Mouse (Mus musculus) monocyte, adult 2 months (primary cell): ENCODE measurements around the gene Otol1.

Experiments used
- DNase-seq, 2 experiments: peaks; one replicate each; pipeline ENCODE4 v3.0.0; 2022; ENCODE audit warnings: low spot score in 2 of 2, low read depth in 1 of 2

The Otol1 gene

DNA sequence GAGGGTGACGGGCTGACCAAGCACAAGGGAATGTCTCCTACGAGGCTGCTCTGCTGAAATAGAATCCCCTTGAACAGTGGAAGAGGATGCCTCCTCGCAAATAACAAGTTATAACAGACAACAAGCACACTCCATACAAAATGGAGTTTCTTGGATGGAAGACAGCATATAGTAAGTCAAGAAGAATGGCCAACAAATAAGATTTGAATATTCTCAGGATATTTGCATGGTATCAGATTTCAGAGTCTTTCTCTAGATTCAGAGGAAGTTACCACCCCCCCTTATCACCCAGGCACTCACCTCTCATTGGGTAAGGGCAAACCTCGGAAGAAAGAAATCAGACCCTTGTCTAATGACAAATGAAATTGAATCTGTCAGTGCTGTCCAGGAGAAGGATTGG is at the start of gene Otol1:
Gene Otol1 (plus strand): TSS at position 301 of the 400 bp plus-strand sequence.
- no peak for DNase-seq

DNA sequence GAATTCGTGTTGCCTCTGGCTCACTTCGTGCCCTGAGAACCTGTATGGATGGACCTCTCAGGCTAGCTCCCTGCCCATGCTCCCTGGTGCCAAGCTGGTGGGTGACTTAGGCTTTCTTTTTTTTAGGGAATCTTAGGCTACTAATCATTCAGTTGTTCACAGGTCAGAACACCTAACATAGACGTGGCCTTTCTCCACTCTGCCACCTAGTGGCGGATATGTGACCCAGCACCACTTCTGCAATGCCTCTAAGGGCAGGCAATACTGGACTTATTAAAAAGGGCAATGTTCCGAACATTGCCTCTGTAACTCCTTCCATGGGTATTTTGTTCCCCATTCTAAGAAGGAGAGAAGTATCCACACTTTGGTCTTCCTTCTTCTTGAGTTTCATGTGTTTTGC is 45.2 kb upstream of the Otol1 start:
- peak in 1 of 2 experiments; percentile 4 for DNase-seq

DNA sequence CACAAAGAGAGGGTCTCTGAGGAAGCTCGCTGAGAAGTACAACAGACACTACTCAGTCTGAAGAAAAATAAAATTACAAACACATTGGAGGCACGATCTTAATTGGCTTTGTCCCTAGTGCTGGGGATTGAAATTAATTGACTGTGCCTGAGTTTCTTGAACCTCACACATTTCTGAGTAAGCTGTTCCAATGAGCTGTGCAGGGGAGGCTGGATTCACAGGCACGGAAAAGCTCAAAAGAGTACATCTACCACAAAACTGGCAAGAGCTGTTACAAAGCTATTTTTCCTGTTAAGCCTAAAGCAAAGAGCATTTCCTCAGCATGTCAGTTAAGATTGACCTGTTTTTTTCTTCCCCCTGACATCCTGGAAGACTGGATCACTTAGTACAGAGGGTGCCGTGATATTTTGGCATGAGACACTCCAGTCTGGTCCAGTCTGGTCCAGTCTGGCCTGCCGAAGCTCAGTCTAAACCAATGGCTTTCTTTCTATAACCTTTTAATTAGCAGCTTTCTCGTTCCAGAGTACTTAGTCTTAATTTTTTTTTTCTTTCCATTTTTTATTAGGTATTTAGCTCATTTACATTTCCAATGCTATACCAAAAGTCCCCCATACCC is 35.8 kb upstream of the Otol1 start:
- DNase-seq, result no peak

DNA sequence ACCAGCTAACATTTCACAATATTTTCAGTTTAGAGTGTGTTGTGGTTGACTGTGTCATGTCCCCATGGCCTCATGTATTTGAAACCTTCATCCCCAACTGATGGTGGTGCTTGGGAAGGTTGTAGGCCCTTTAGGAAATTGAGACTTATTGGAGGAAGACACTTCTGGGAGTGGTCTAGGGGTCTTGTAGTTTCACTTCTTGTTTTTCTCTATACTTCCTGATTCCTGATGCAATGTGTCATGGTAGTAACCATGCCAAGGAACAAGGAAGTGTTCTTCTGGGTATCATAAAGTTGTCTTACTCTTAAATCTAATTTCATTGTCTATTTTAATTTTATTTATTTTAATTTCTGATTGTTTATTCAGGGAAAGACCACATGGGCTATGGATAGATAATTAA is 29.3 kb upstream of the Otol1 start:
- DNase-seq, result no peak

DNA sequence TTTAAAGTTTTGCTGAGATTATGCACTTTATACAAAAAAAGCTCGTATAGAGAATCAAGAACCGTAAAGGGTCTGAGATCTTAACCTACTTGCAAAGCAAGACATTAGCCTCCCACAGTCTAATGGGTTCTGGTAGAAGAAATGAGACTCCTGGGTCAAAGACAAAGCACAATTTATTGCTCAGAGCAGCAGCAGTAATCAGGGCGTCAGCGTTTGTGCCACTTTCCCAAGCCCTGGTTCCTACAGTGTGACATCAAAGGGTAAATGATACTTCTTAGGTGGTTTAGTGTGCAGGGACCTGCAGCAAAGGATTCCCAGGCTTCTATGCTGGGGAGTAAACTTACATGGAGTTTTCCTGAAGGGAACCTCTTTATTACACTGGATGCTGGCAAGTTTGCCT is 13.6 kb upstream of the Otol1 start:
- DNase-seq, result no peak

DNA sequence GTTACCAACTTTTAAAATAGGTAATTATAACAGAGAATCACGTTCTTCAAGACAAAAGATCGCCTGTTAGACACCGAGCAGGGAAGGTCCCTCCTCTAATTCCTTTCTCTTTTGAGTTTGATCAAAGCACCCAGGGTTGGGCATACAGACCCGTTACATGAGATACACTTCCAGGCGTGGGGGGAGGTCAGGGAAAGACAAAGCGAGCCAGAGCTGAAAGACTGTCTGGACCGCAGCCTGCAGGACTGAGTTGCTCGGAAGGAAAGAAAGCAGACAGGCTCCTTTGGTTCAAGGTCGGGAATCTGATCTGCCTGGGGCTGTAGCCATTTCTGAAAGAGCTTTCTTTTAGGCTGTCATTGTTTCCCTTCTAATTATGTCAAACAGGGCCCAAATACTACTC is 5.9 kb upstream of the Otol1 start:
- no peak for DNase-seq

DNA sequence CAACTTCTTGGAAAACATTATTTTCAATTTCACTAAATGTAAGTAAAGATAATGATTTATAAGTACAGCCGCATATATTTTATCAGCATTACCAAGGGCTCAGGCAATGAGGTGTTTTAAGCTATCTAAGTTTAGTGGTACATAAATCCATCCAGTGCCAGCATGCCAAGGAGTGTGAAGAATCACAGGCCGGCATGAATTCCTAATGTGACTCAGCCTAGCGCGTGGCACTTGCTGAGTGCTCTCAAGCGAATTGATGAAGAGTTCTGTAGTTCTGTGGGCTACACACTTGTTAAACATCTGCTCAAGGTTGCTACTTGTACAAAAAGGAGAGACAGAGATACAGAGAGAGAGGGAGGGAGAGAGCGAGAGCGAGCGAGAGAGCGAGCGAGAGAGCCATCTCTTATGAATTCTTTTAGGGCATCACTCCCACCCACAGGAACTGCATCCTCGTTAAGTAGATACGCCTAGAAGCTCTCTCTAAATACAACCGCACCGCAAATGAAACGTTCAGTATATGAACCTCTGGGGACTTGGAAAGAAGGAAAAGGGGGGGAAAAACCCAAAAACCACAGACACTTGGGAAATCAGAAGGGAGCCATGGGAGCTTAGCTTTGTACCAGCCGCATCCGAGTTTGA is 4.2 kb upstream of the Otol1 start:
- no peak for DNase-seq

DNA sequence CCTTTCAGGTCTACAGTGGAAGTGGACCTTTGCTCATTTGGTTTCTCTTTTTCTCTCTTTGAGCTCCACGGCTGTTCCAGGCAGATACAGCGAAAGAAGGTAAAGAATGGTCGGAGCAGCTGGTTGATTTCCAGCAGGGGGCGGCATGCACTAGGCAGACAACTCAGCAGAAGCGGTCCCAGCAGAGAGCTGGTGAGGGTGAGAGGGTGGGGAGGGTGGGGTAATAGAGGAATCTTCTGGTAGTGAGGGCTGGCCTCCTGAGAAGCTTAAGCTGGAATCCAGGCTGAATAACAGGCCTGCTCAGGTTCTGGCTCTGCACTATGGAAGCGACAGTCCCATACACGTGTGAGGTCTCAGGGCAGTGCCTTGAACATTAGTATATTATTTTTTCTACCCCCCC is 3.5 kb upstream of the Otol1 start:
- DNase-seq, result no peak

DNA sequence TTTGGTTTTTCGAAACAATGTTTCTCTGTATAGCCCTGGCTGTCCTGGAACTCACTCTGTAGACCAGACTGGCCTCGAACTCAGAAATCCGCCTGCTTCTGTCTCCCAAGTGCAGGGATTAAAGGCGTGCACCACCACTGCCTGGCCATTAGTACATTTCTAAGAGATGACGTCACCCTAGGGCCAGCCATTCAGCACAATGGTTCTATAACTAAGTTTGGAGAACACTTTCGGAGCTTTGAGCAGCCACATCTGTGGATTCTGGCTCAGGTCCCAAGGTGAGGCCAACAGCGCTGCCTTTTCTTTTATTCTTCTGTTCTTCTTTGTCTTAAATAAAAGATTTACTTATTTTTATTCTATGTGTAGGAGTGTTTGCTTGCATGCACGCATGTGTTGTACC is 3.0 kb upstream of the Otol1 start:
- DNase-seq, result no peak

DNA sequence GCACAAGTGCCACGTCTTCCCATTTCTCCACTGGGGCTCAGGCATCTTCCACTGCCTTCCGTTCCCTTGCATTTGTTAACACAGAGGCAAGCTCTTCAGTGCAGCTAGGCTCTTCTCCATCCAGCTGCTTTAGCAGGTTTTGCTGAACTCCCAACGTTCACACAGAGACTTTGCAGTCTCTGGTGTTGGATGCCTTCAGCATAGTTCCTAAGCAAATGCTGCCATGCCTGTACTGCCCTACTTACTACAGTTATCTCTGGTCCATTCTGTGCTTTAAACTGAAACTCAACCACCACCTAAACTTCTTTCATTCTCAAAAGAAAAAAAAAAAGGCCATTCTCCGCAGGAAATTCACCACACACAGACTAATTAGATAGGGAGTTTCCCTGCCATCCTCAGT is 5.2 kb downstream of the Otol1 start:
- DNase-seq, result no peak

DNA sequence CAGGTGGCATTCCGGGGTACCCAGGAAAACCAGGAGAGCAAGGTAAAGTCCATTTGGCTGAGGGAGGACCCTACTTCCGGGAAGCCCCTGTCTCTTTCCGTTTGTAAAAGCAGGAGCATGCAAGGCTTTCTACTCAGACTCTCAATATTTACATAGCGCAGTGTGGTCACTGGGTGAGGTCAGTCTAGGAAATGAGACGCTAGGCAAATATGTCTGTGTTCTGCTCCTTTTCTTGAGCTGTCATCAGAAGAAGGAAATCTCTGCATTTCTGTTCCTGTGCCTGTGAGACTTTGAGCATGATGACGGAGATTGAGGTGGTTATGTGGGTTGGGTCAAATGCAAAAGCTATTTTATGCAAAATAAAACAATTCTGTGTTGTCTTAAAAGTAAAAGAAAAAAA is 19.2 kb downstream of the Otol1 start:
- DNase-seq, result no peak

DNA sequence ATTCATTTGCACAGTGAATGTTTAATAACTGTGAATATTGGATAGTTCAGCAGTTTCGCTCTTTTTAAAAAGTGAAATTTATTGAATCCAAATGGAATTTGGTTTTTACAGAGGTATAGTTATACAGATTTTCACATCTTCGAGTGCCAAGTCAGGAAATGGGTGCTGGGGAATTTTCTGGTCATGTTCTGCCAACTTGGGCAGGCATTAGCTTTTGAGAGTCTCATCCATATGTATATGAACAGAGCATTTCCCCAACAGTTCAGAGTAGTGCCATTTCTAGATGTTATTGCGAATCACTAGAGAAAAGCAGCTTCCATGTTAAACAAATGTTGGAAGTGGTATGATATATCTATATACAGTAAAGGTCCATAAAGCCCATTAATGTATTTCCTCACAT is 21.8 kb downstream of the Otol1 start:
- DNase-seq, result no peak

DNA sequence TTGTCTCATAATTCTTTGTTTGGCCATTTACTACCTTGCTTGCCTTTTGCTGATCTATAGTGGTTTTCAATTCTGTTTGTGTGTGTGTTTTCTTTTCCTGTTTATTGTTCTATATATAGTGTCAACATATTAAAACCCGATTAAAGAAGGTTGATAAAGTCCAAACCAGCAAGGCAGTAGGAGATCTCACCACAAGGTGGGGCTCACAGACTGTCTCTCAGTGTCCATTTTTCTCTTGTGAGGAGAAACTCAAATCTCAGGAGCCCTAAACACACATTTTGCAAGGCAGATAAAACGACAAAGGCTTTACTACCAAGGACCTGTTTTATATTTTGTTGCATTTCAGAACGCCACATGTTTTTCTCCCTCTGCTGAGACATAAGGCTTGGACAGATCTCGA is 28.2 kb downstream of the Otol1 start:
- no peak for DNase-seq
